Mouse (Mus musculus): ENCODE data around the gene Mybl2. TPM values are rescaled to one million over a fixed set of nuclear protein-coding genes. Genes with fewer than 3 reads are reported as not detected.
A peak's percentile ranks its signal among the peaks of the same experiment; 100 is the strongest.
"Not testable (repeated sequence)": the region's sequence is repeated elsewhere in the genome, so short reads cannot be mapped to it uniquely, and the experiment has no call there.

The Mybl2 gene
- polyA plus RNA-seq (2012; rRNA removed), result 1.7 and 2.2 TPM in 2 replicates

- DNase-seq (ENCODE audit: low read depth), result peak; percentile 46
Measured at GRCm38 (mm10) chr2:163054335-163054840, at the start of gene Mybl2. Gene Mybl2, plus strand, starts transcription at chr2:163054687.

DNA sequence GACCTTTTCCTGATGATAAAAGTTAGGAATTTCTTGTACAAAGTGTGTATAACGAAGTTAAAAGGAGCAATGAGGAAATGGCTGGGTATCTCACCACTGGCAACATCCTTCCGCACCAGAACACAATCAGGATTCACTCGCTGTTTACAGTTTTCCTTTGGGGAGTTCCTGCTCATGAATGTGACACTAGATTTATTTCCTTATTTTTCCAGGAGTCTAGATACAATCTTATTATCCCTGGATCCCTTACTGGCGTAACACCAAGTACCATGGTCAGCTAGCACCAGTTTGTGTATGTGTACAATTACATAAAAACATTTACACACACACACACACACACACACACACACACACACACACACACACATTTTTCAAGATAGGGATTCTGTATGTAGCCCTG, 47.2 kb upstream of the Mybl2 start:
- DNase-seq (ENCODE audit: low read depth), result no peak

DNA sequence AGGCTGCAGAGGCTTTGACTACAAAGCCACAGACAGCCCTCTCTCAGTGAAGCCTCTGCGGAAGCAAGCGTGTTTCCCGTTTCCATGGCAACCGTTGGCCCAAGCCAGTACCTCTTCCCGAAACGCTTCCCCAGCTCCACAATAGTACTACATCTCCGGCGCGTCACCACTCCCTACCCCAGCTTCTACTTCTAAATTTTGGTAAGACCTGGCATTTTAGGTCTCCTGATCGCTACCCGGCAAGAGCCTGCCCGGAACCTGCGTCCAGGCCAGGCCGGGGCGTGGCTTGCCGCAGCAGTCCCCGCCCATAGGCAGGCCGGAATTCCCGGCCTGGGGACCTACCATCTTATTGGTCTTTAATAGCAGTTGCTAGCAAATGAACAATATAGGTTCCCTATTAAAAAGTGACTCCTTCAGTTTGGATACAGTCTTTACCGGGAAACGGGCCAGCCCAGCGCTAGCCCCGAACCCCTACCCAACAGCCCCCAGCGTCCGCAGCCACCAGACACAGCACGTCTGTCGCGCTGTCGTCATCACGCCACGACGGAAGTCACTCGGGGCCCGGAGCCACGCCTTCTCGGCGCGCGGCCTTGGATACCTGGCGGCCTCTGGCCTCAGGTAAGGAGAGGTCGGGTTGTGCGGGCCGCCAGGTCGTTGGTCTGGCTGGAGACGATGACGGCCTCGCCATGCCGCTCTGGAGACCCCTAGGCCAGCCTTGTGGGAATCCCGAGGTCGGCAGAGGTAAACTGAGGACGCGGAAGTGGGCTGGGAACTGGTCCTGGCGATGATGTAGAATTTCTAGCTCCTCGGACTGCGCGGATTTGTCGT, 37.4 kb upstream of the Mybl2 start, which contains the start of gene Ift52:
Gene Ift52, plus strand, starts transcription at position 439 of the 828 bp plus-strand sequence.
- DNase-seq (ENCODE audit: low read depth), result peak; percentile 38

DNA sequence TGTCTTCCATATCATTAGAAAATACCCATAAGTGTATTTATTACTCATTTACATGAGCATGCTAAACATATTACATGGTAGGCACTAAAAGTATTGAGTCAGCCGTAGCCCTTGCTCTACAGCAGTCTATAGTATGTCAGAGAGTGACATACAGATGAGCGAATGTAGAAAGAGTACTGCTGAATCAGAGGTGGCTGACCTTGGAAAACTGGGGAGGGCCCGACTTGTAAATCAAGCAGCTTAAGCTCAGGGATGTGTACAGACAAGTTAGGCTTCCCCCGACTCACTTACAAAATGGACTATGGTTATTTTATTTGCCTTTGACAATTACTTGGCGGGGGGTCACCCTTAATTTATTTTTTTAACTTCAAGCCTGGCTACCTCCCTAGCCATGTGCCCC, 23.2 kb upstream of the Mybl2 start:
- DNase-seq (ENCODE audit: low read depth), result no peak

GRCm38 (mm10) chr2:163031757-163032156, 22.7 kb upstream of the Mybl2 start:
- DNase-seq (ENCODE audit: low read depth), result no peak

GRCm38 (mm10) chr2:163032622-163033021, 21.9 kb upstream of the Mybl2 start:
- no peak for DNase-seq (ENCODE audit: low read depth)

DNA sequence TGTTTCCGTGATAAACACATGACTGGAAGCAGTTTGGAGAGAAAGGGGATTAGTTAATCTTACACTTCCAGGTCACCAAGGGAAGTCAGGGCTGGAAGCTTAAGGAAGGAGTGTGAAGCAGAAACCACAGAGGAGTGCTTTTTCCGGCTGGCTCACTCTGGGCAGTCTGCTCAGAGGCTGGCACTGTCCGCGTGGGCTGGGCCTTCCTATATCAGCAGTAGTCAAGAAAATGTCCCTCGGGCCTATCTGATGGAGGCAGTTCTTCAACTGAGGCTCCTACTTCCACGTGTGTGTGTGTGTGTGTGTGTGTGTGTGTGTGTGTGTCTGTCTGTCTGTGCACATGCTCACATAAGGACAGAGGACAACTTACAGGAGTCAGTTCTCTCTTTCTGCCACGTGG, 14.5 kb upstream of the Mybl2 start:
- DNase-seq (ENCODE audit: low read depth), result no peak

GRCm38 (mm10) chr2:163048125-163048524, 6.4 kb upstream of the Mybl2 start:
- DNase-seq (ENCODE audit: low read depth), result no peak

DNA sequence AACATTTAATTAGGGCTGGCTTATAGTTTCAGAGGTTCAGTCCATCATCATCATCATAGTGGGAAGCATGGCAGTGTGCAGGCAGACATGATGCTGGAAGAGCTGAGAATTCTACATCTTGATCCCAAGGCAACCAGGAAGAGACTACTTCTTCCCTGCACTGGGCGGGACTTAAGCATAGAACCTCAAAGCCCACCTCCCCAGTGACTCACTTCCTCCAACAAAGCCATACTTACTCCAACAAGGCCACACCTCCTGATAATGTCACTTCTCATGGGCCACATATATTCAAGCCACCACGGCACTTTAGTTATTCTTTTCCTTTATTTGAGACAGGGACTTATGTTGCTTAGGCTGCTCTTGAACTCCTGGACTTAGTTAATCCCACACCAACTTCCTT, 5.4 kb upstream of the Mybl2 start:
- no peak for DNase-seq (ENCODE audit: low read depth)

DNA sequence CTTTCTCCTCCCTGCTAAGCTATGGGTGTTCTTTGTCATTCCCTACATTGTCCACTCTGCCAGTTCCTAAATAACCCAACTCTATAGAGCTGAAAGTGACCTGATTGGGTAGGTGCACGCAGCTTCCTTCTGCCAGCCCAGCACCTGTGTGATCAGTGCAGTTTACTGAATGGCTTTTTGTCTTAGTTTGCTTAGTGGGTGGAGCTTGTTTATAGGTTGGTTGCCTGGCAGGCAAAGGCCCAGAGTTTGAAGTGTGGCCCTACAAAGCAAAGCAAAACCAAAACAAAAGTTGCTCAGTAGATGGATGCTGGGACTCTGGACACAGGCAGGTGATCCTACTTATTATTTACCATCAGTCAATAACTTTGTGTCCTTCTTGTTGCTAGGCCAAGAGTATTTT, 2.8 kb upstream of the Mybl2 start:
- no peak for DNase-seq (ENCODE audit: low read depth)

DNA sequence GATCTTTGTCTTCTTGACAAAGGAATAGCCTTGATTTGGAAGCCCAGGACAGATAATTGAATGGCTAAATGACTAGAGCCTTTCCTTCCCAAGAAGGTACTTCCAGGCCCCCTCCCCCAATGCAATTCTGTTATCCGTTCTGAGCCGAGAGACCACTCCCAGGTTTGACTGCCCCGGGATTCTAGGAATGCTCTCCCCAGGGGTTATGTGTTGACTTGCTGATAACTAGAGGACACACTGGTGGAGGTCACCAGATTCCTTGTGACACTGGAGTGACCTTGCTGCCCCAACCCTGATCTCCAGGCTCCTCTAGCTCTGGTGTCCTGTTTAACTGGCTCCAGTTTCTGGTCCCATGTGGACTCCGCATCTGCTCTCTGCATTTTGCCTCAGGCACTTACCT, 2.4 kb upstream of the Mybl2 start:
- no peak for DNase-seq (ENCODE audit: low read depth)

DNA sequence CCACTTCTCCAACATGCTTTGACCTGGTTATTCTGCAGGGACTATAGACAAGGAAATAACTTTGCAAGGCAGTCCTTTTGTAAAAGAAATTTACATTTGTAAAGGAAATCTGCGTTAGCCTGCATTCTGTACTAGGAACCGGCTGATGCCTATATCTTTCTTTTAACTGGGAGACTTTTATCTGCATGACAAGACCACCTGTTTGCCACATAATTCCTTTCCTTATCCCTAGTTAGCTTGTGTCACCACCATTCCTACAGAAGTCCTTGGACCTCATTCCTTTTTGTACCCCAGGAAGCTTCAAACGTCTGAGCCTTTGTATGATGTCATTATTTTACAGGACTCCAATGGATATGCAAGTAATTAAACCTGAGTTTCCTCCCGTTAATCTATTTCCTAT, 1.7 kb upstream of the Mybl2 start:
- DNase-seq (ENCODE audit: low read depth), result no peak

DNA sequence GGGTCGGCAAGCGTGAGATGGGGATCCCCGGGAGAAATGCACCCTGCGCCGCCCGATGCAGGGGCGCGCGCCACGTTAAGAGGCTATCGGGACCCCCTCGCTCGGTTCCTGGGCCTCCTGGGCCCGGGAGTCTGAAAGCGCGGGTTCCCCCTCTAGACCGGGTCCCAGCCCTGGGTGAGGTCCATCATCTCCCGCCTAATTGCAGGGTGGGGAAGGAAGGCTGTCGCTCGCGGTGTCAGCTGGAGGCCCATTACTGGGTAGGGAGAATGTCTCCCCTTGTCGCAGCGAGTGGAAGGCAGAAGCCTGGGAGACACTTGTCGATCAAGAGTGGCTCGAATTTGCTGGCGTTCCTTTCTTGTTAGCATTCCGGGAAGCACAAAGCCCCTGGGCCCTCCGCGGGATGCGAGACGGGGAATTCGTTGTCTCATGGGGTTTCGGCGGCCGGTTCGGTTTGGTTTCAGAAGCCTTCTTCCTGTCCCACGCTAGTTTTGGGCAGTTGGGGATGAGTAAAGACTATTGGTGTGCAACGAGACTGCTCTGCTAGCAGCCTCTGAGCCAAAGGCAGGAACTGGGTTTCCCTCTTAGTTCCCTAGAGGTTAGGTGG, 506 bp downstream of the Mybl2 start:
- DNase-seq (ENCODE audit: low read depth), result no peak

GRCm38 (mm10) chr2:163055715-163056114, 1.2 kb downstream of the Mybl2 start:
- no peak for DNase-seq (ENCODE audit: low read depth)

DNA sequence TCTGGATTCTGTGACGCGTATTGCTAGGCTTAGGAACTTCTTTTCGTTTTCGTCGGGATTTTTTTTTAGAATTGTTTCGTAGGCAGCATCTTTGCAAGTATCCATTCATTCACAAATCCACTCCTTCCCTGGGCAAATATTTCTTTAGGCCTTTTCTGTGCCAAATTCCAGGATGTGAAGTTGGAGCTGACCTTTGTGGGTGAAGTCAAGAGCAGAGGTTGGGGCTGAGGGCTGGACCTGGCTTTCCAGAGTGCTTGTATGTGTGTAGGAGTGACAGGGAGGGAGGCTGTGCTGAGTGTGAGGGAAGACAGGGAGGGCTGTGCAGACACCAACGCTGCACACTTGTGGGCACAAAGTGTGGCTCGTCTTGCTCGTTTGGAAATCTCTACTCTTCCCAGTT, 2.1 kb downstream of the Mybl2 start:
- DNase-seq (ENCODE audit: low read depth), result no peak

DNA sequence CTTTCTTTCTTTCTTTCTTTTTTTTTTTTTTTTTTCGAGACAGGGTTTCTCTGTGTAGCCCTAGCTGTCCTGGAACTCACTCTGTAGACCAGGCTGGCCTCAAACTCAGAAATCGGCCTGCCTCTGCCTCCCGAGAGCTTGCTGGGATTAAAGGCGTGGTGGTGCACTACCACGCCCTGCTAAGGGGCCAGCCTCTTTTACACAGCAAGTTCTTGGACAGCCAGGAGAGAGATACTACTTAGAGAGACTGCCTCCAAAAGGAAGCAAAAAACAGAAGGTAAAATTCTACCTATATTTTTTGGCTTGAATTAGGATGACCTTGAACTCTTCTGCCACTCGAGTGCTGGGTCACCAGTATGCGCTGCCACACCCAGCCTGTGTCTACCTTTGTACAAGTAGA, 4.5 kb downstream of the Mybl2 start:
- DNase-seq (ENCODE audit: low read depth), result not testable (repeated sequence)

DNA sequence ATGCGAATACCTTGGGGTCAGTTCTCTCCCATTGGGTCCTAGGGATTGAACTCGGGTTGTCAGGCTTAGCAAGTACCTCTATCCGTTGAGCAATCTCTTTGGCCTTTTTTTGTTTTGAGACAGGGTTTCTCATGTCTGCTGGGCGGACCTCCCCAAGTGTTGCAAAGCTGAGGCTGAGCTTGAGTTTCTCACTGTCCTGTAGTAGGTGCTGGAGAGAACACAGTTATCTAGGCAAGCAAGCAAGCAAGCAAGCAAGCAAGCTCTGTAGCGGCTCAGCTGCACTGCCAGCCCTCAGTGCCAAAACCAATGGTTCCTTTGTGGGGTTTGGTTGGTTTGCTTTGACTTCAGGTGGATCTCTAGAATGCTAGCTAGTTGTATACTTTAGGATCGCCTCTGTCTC, 6.1 kb downstream of the Mybl2 start:
- DNase-seq (ENCODE audit: low read depth), result no peak

DNA sequence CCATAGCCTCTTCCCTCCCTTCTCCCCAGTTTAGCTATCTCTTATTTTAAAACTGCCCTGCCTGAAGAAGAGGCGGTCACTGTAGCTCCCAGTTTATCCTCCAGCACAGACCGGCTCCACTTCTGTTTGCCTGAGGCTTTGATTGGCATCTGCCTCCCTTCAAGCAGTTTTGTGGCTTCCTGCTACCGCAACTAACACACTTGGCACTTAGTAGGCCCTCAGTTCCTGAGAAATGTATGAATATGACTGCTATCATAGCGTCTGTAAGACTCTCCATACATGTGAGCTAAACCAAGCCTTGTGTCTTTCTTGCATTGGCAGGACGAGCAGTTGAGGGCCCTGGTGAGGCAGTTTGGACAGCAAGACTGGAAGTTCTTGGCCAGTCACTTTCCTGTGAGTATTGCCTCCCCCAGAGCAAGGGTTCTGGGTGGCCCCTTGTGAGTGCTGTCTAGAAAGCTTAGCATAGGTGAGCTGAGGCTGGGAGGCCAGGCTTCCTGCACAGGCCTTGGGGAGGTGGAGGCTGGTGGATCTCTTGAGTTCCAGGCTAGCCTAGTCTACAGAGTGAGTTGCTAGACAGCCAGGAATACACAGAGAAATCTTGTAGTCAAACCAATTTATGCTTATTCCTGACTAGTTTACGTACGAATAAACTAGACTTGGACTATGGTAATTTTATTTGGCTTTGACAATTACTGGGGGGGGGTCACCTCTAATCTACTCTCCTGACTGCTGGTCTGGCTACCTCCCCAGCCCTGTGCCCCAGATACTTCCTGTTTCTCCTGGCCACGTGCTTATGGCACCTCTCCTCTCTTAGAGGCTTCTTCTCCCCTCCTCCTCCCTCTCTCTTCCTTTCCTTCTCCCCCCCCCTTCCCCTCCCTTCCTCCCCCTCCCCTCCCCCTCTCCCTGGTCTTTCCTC, 7.0 kb downstream of the Mybl2 start:
- no peak for DNase-seq (ENCODE audit: low read depth)

DNA sequence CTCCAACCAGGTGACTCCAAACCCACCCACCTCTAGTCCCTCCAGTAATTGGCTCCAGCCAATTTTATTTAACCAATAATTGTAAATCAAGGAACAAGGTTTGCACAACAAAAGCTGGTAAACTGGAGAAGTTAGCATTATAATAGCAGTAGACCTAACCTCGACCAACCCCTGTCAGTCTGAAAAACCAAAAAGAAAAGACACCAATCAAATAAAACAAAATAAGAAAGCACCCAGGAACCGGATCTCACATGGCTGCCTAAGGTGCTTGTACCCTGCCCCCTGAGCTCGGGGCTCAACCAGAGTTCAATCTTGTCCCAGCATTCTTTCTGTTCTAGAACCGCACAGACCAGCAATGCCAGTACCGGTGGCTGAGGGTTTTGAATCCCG, 7.6 kb downstream of the Mybl2 start:
- DNase-seq (ENCODE audit: low read depth), result no peak

- no peak for DNase-seq (ENCODE audit: low read depth)
Measured at GRCm38 (mm10) chr2:163066326-163066725, 11.8 kb downstream of the Mybl2 start.

DNA sequence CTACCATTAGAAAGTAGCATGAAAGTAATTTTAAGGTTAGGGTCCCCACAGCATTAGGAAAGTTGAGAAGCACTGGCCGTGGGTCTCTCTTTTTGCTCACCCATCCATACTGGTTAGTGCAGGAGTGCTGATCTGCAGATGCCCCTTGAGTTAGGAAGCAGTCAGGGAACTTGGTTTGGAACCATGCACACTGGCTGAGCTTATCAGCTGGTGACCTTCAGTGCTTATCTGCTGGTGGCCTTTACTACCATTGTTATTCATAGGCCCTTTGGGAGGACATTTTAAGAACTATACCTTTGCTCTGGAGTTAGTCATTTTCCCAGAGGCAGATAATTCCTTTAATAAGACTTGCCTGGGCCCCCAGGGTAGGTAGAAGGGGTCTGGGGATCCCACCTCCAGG, 12.7 kb downstream of the Mybl2 start:
- no peak for DNase-seq (ENCODE audit: low read depth)

GRCm38 (mm10) chr2:163070213-163070612, 15.7 kb downstream of the Mybl2 start:
- no peak for DNase-seq (ENCODE audit: low read depth)
